Mouse (Mus musculus): ENCODE results near the gene C1ql2. TPM values are rescaled to one million over a fixed set of nuclear protein-coding genes. Genes with fewer than 3 reads are reported as not detected.

Gene C1ql2
- polyA plus RNA-seq (2012; ENCODE audit: low replicate concordance), result not detected in 2 replicates

DNA sequence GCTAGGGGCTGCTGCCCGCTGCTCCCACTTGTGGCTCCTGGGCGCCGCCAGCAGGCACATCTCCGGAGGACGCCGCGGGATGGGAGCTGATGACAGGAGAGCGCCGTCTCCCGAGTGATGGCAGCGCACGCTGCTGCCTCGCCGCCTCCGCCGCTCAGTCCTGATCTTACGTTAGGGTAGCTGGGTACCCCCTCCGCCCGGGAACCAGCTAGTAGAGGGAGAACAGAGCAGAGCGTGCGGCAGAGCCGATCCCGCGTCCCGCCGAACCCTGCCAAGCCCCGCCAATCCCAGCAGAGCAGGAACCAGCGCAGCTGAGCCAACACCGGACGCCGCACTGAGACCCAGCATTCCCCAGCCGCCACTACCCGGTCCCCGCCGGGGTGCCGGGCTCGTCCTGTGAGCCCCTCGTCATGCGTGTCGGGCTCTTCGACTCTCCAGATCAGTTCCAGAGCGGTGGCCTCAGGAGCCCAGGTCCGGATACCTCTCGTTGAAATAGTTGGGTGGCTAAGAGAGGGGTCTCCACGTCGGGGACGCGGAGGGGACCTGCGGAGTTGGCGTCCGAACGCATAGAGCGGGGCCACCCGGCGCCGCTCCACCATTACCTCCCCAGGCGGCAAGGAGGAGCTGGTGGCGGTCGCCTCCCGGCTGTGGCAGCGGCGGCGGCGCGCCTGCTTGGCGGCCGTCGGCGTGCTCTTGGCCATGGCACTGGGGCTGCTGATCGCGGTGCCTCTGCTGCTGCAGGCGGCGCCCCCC, at the start of gene C1ql2:
TSS of gene C1ql2 (plus strand) at position 164 of the 753 bp plus-strand sequence.

Other genes starting within 250 kb of the C1ql2 start
- 3.1 and 4.5 TPM in 2 replicates for gene Dbi, start 219.5 kb upstream of the C1ql2 start, polyA plus RNA-seq (2012; ENCODE audit: low replicate concordance)
- gene 3110009E18Rik, start 219.4 kb upstream of the C1ql2 start, polyA plus RNA-seq (2012; ENCODE audit: low replicate concordance), result 0.68 and 2.9 TPM in 2 replicates
- 7.8 and 39.2 TPM in 2 replicates for gene Steap3, start 67.9 kb upstream of the C1ql2 start, polyA plus RNA-seq (2012; ENCODE audit: low replicate concordance)
- 6.9 and 8.2 TPM in 2 replicates for gene Marco, start 164.4 kb downstream of the C1ql2 start, polyA plus RNA-seq (2012; ENCODE audit: low replicate concordance)